Mouse (Mus musculus) bone marrow, adult 2 months (tissue): ENCODE data around the gene Smim1. TPM values are rescaled to one million over a fixed set of nuclear protein-coding genes. Genes with fewer than 3 reads are reported as not detected.

Experiments
- H3K27ac ChIP-seq: fragments of 200-500 bp; 2 replicates; pipeline ENCODE4 v1.5.1; 2012; ENCODE audit warnings: low read depth, mild to moderate bottlenecking, control low read depth, inconsistent platforms, low read length; ENCODE audit not compliant: control insufficient read depth, poor library complexity, insufficient read depth
- H3K4me1 ChIP-seq: fragments of 200-500 bp; 2 replicates; pipeline ENCODE4 v1.6.1; 2011; ENCODE audit warnings: low read length; ENCODE audit not compliant: control insufficient read depth, insufficient read depth
- H3K4me3 ChIP-seq: fragments of 200-500 bp; replicated peaks from 2 replicates; pipeline ENCODE3; 2011; ENCODE audit warnings: mild to moderate bottlenecking, low read depth, low read length, control low read depth; ENCODE audit not compliant: control insufficient read depth
- CTCF ChIP-seq: fragments of 200-500 bp; IDR thresholded peaks from 2 replicates; pipeline ENCODE4 v1.5.1; 2011; ENCODE audit warnings: low read length, control low read depth; ENCODE audit not compliant: control insufficient read depth, insufficient read depth
- POLR2A ChIP-seq: fragments of 200-500 bp; IDR thresholded peaks from 2 replicates; pipeline ENCODE4 v1.6.1; 2011; ENCODE audit warnings: low read depth, mild to moderate bottlenecking, control low read depth, low read length, borderline replicate concordance; ENCODE audit not compliant: control insufficient read depth
- WGBS: fragments of 180-500 bp; shearing (Covaris S2); methylation state at CpG from one replicate; pipeline ENCODE4 v1.1.7; 2018; 5-methylcytosine and 5-hydroxymethylcytosine counted together
- polyA plus RNA-seq: library from polyadenylated mRNA; stranded (reverse); fragments of >200 nt; gene quantifications from 2 replicates; pipeline ENCODE4 v1.2.4, GENCODE M21; 2011; ENCODE audit warnings: low replicate concordance; ENCODE audit not compliant: missing spikeins, insufficient read depth, insufficient read length

The Smim1 gene
- polyA plus RNA-seq, 1 experiment, result 73.2 TPM

DNA sequence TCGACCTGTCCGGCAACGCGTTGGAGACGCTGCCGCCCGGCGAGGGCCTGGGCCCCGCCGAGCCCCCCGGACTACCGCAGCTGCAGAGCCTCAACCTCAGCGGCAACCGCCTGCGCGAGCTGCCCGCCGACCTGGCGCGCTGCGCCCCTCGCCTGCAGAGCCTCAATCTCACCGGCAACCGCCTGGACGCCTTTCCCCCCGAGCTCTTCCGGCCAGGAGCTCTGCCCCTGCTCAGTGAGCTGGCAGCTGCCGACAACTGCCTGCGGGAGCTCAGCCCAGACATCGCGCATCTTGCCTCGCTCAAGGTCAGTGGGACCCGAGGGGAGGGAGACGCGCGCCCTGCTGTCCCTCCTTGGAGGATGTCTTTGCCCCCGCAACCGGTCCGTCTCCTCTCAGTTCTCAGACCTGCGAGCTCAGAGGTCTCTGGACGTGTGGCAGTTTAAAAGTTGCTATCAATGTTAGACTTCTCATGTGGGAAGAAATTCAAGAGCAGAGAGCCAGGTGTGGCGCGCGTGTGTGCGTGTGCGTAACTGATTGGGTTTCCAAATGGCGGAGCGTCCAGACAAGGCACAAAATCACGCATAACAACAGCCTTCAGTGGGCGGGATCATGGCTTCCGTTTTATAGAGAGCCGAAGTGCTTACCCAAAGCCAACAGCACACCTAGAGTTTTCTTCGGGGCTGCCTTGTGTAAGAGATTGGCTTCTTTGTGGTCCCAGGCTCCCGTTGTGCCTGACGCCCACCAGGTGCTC, 13.7 kb downstream of the Smim1 start:
- TF ChIP-seq POLR2A (no peak), CTCF (no peak)
- H3K4me3 ChIP-seq, result peak overlapping the region; percentile 81
- 1% methylated on average over 55 of the region's 55 CpGs for WGBS
- H3K4me1 ChIP-seq, result peaks cover 7% of the 10 kb centered on the region
- H3K27ac ChIP-seq, result peak overlapping the region; percentile 35; the same call in 1 of the 2 replicates

DNA sequence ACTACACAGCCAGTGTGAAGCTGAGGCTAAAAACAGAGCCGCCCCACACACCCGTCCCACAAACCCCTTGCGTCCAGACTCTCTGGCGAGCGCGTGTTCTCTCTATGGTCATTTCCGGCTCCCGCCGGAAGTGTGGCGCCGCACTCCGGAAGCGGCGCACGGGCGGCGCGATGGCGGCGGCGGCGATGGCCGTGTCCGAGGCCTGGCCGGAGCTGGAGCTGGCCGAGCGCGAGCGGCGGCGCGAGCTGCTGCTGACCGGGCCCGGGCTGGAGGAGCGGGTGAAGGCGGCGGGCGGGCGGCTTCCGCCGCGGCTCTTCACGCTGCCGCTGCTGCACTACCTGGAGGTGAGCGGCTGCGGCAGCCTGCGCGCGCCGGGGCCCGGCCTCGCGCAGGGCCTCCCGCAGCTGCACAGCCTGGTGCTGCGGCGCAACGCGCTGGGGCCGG, 14.4 kb downstream of the Smim1 start, which contains the start of gene Lrrc47:
TSS of gene Lrrc47 (plus strand) at position 86 of the 444 bp plus-strand sequence.
- H3K4me3 ChIP-seq, result peak within 1 kb of the TSS; percentile 81
- H3K4me1 ChIP-seq, result peaks cover 7% of the 10 kb centered on the region
- TF ChIP-seq POLR2A (peak; percentile 34; the same call in 1 of the 2 replicates), CTCF (no peak)
- WGBS, result under 1% methylated on average over 59 of the region's 59 CpGs
- peak within 1 kb of the TSS; percentile 35; the same call in 1 of the 2 replicates for H3K27ac ChIP-seq

GRCm38 (mm10) chr4:154010907-154011645, 15.0 kb downstream of the Smim1 start:
- H3K4me1 ChIP-seq, result peaks cover 7% of the 10 kb centered on the region
- H3K27ac ChIP-seq, result no peak overlapping the region
- H3K4me3 ChIP-seq, result peak overlapping the region; percentile 81
- 32% methylated on average over 13 of the region's 13 CpGs for WGBS
- TF ChIP-seq POLR2A, result no peak
- TF ChIP-seq CTCF, result no peak

DNA sequence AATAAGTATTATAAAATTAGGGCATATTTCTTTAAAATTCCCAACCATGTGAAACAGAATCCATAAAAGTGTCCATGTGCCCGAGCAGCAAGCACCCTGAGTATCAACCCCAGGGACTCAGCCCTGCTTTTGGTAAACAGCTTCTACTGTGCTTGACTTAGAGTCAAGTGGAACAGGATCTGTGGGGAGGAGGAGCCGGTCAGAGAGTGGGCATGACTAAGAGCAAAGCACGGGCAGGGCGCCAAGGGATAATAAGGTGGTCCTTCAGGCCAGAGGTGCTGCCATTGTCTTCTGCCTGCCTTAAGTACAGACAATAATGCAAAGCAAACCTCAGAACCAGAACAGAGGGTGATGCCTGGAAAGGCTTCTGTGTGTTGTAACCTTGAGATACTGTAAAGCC, 18.3 kb downstream of the Smim1 start:
- TF ChIP-seq POLR2A, result no peak
- no peak for TF ChIP-seq CTCF
- Histone ChIP-seq H3K4me1 (peaks cover 2% of the 10 kb centered on the region), H3K27ac (no peak overlapping the region), H3K4me3 (no peak overlapping the region)
- WGBS, result 76% methylated on average over 4 of the region's 4 CpGs

DNA sequence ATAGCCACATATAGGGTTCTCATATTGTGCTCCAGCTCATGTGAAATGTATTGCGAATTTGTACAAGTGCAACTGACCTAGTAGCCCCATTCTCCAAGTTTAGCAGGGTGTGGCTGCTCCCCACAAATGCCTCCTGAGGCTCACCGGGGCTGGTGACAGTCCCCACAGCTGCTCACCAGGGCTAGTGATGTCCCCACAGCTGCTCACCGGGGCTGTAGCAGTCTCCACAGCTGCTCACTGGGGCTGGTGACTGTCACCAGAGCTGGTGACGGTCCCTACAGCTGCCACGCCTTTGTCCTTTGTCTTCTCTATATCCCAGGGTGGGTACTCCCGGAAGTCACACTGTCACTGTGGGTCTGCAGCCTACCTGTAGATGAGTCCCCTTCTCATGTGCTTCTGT, 19.8 kb downstream of the Smim1 start:
- Histone ChIP-seq H3K4me1 (no peaks in the 10 kb centered on the region), H3K4me3 (no peak overlapping the region), H3K27ac (no peak overlapping the region)
- TF ChIP-seq POLR2A (no peak), CTCF (no peak)
- WGBS, result 91% methylated on average over 6 of the region's 6 CpGs

DNA sequence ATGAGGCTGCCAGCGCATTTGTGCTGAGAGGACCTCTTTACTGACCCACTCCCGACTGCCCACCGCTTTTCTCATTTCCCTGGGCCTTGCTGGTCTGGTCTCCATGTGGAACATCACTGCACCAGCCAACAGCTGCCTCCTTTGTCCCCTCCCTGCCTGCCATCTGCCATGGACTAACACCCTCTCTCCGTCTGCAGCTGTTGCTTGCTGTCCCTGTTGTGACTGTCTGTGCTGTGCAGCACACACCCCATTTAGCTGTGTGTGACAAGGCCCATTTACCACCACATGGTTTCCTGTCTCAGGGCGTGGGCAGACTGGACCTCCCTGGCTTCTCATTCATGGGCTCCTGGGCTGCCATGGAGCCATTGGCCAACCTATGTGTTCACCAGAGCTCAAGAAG, 20.5 kb downstream of the Smim1 start:
- Histone ChIP-seq H3K27ac (no peak overlapping the region), H3K4me1 (no peaks in the 10 kb centered on the region), H3K4me3 (no peak overlapping the region)
- TF ChIP-seq CTCF, result no peak
- 90% methylated on average over 5 of the region's 5 CpGs for WGBS

DNA sequence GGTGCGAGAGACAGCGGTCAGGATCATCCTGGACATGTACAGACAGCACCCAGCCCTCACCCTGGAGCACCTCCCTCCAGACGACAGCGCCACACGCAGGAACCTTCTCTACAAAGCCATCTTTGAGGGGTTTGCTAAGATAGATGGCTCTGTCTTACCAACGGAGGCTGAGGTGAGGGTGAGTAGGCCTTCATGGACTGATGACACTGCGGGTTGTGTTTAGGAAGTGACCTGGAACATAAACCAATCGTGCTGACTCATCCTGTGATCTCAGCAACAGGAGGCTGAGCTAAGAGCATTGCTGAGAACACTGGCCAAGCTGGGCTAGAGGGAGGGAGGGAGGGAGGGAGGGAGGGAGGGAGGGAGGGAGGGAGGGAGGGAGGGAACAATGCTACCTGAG, 32.5 kb downstream of the Smim1 start:
- no peak overlapping the region for H3K4me3 ChIP-seq
- 90% methylated on average over 8 of the region's 8 CpGs for WGBS
- no peaks in the 10 kb centered on the region for H3K4me1 ChIP-seq
- no peak for TF ChIP-seq CTCF
- TF ChIP-seq POLR2A, result no peak
- H3K27ac ChIP-seq, result no peak overlapping the region

DNA sequence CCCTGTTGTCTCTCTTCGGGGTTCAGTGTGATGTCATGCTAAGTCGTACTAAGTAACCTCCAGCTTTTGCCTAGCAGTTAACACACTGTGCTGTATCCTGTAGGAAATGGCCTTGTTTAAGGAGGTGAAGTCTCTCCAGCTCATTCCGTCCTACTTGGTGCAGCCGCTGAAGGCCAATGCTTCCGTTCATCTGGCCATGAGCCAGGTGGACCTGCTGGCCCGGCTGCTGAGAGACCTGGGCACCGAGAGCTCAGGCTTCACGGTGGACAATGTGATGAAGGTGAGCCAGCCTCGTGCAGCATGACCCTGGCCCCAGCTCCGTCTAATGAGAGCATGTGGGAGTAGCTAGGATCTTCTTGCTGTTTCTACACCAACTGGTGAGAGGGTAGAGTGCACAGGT, 33.3 kb downstream of the Smim1 start:
- 84% methylated on average over 10 of the region's 10 CpGs for WGBS
- no peak overlapping the region for H3K4me3 ChIP-seq
- H3K4me1 ChIP-seq, result no peaks in the 10 kb centered on the region
- no peak overlapping the region for H3K27ac ChIP-seq
- TF ChIP-seq CTCF, result no peak
- no peak for TF ChIP-seq POLR2A
